Mouse (Mus musculus) right cerebral cortex, postnatal 36 days (tissue): Measurements from ENCODE around the gene Gmnc.

Experiments used
- DNase-seq, 2 experiments: peaks; one replicate each; pipeline ENCODE4 v3.0.0; 2022; ENCODE audit warnings: low spot score in 2 of 2, mixed read lengths in 1 of 2

The Gmnc gene

GRCm38 (mm10) chr16:26991477-26992300 lies at the start of gene Gmnc:
Gmnc (minus strand) TSS chr16:26991652.
- no peak for DNase-seq

- DNase-seq, result no peak
These were observed 35.8 kb upstream of the Gmnc start for GRCm38 (mm10) chr16:27027281-27027680.

DNA sequence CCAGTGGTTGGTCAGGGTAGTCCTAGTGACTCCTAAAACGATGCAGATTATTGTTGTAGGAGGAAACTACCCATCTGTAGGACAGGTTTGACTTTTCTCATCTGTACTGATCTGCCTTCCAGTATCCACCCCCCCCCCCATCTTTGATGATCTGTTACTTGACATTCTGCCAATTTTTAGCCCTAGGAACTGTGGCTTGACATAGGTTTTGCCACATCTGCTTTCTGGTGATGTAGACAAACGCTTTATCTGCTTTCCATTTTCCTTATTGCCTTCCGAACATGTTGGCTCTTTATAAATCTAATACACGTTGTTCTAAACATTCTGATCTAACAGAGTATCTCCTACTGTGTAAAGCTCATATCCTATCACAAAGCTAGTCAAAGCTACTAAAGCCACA lies 34.8 kb upstream of the Gmnc start:
- DNase-seq, result no peak

- no peak for DNase-seq
These were observed 31.3 kb upstream of the Gmnc start for GRCm38 (mm10) chr16:27022746-27023145.

GRCm38 (mm10) chr16:27017309-27017708 lies 25.9 kb upstream of the Gmnc start:
- no peak for DNase-seq

GRCm38 (mm10) chr16:27002714-27003113 lies 11.3 kb upstream of the Gmnc start:
- no peak for DNase-seq

GRCm38 (mm10) chr16:26999563-26999962 lies 8.1 kb upstream of the Gmnc start:
- no peak for DNase-seq

DNA sequence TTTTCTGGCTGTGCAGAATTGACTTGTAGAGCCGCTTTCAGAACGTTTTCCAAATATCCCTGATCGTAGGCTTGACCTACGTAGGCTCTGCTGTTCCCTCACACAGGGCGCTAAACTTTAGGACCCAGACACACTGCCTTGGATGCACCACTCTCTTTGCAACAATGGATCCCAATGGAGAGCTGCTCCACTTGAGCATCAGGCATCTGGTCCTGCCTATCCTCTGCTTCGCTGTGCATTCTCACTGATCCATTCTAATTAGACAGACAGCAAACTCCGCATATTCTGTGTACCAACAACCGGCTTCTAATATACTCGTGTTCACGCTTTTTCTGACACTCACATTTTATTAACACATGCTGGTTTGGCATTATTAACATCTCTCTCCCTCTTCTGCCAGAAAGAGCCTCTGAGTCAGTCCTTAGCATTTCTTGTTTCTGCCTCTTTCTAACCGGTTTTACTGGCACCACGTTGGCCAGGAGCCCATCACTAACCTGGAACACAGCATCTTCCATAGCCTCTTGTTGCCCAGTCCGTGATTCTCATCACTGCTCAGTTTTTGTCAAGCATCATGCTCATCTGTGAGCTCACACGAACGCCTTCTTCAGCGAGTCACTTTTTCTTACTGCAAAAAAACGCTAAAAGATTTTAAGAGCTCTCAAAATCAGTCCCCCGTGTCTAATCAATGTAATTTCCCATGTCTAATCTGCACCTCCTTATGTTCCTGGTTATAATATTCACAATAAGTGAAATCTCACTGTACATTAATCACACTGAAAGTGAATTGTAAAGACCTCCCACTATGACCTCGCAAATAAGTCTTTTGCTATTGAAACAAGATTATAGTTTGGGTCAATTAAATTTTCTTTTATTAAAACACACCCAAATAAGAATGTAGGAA lies 1.8 kb downstream of the Gmnc start:
- no peak for DNase-seq

GRCm38 (mm10) chr16:26988188-26988587 lies 3.3 kb downstream of the Gmnc start:
- DNase-seq, result no peak

- no peak for DNase-seq
These were observed 5.7 kb downstream of the Gmnc start for GRCm38 (mm10) chr16:26985796-26986195.

DNA sequence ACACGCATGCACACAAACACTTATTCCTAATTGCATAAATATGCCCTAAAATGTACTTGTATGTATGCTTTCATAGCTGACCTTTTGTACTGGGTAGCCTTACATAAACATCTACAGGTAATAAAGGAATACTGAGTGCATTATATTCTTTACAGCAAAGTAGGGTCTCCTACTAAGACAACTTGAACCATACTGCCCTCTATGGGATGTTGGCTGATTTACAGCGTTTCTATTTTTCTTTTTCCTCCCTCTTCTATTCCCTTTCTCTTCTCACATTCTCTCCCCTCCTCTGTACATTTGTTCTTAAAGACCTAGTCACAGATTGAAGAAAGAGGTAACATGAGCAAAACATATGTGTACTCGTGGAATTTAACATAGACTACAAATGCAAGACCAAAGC lies 9.3 kb downstream of the Gmnc start:
- DNase-seq, result no peak

- peak in 1 of 2 experiments; percentile 35 for DNase-seq
These were observed 23.5 kb downstream of the Gmnc start for GRCm38 (mm10) chr16:26967967-26968366.

GRCm38 (mm10) chr16:26966830-26967229 lies 24.6 kb downstream of the Gmnc start:
- DNase-seq, result no peak

- no peak for DNase-seq
These were observed 29.5 kb downstream of the Gmnc start for GRCm38 (mm10) chr16:26961971-26962370.

DNA sequence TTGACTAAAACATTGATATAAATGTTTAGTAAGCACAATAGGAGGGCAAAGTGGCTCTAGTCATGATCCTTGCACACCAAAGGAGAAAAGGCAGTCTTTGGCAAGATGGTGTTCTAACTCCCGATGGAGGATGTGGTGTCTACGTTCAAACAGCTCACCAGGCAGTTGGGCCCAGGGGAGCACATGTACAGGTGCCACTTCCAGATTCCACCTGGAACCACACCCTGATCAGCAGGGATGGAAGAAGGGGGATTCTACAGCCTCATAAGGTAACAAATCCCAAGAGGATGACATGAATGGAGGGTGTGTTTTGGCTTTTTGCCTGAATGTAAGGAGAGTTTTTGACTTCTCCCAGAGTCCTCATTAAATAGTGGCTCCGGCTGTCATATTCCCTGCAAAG lies 39.9 kb downstream of the Gmnc start:
- DNase-seq, result no peak

DNA sequence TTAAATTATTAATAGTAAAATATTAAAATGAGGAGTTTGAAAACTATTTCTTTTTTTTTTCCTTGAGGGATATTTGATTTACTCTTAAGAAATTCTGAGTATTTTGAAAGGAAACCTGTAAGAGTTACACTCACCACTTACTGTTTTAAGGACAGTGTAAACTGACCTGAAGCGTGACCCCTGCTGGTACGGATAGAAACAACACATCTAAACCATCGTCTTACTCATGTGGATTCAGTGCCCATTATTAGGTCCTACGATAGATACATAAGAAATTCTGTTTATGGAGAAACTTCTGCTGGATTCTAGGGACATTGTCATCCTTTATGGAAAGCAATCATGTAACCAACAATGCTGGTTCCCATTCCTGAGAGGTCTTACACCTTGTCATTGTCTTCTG lies 41.2 kb downstream of the Gmnc start:
- no peak for DNase-seq

- no peak for DNase-seq
These were observed 87.5 kb downstream of the Gmnc start for GRCm38 (mm10) chr16:26903968-26904367.

DNA sequence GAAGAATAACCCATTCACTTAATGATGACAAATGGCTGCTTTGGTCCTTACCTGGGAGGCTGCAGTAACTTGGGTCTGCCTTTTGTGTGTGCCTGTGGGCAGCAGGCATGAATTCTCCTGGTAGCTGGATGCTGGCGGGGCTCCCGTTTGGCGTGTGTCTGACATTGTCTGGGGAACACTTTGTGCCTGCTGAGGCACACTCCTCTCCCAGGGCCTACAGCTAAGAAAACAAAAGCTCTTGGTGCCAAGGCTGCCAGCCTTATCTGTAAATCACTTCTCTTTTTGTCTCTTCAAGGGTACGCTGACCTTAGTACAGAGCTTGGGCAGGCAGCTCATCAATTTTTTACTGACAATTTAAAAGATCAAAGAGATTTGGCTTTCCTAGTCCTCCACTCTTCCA lies 90.0 kb downstream of the Gmnc start:
- no peak for DNase-seq

GRCm38 (mm10) chr16:26886337-26886736 lies 105.1 kb downstream of the Gmnc start:
- no peak for DNase-seq

GRCm38 (mm10) chr16:26876885-26877284 lies 114.6 kb downstream of the Gmnc start:
- no peak for DNase-seq
